Mouse (Mus musculus): Measurements from ENCODE around the gene Fam189a1. TPM values are rescaled to one million over a fixed set of nuclear protein-coding genes. Genes with fewer than 3 reads are reported as not detected.
A peak's percentile ranks its signal among the peaks of the same experiment; 100 is the strongest.

Fam189a1 gene
- polyA plus RNA-seq (2016; fragmentation: Nextera tagmentation; extraction: Ambion mirVana): 4.4 and 7.7 TPM in 2 replicates

- peak within 1 kb of the TSS; percentile 85 for H3K27ac ChIP-seq
- H3K9ac ChIP-seq: peak within 1 kb of the TSS; percentile 83
- H3K4me1 ChIP-seq: peaks cover 20% of the 10 kb centered on the region
- H3K27me3 ChIP-seq: peaks cover 25% of the 10 kb centered on the region
- ATAC-seq (ENCODE audit: low FRiP score): peak; percentile 76; the same call in 1 of the 2 replicates
- no peaks in the 10 kb centered on the region for H3K9me3 ChIP-seq (replicated peaks)
- no peaks in the 10 kb centered on the region for H3K36me3 ChIP-seq
- peak within 1 kb of the TSS; percentile 72 for H3K4me3 ChIP-seq
- under 1% methylated on average over 29 of the region's 50 CpGs for WGBS
- peak within 1 kb of the TSS; percentile 96 for H3K4me2 ChIP-seq (replicated peaks)
These were observed at the start of gene Fam189a1 for GRCm38 (mm10) chr7:65156514-65156911. Gene Fam189a1 (minus strand): TSS chr7:65156570.

DNA sequence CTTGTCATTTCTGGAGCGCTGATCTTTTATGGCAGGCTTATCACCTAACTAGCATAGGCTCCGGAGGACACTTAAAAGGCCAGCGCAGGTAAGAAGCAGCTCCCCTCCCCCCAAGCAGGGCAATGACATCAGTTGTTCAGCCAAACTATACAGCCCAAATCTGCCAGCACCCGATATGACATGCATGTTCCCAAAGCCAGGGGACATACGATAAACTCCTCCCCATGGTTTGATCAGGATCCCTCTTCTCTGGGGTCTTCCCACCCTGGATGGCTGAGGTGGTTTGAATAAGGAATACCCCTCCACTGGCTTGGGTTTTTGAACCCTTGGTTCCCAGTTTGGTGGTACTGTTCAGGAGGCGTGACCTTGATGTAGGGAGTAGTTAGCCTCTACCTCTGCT is 49.7 kb upstream of the Fam189a1 start:
- WGBS: 91% methylated on average over 6 of the region's 6 CpGs
- Histone ChIP-seq H3K4me2 (replicated peaks) (no peak overlapping the region), H3K9me3 (replicated peaks) (peaks cover 5% of the 10 kb centered on the region; the same call in 1 of the 2 replicates), H3K4me1 (no peaks in the 10 kb centered on the region), H3K27ac (no peak overlapping the region), H3K9ac (no peak overlapping the region), H3K4me3 (no peak overlapping the region), H3K27me3 (no peaks in the 10 kb centered on the region), H3K36me3 (no peaks in the 10 kb centered on the region)
- ATAC-seq (ENCODE audit: low FRiP score): no peak

- no peaks in the 10 kb centered on the region for H3K27me3 ChIP-seq
- H3K4me2 ChIP-seq (replicated peaks): no peak overlapping the region
- H3K4me1 ChIP-seq: no peaks in the 10 kb centered on the region
- 70% methylated on average over 10 of the region's 10 CpGs for WGBS
- H3K9me3 ChIP-seq (replicated peaks): peaks cover 10% of the 10 kb centered on the region
- no peaks in the 10 kb centered on the region for H3K36me3 ChIP-seq
- no peak; the same call in 1 of the 2 replicates for ATAC-seq (ENCODE audit: low FRiP score)
- H3K27ac ChIP-seq: no peak overlapping the region
- H3K9ac ChIP-seq: no peak overlapping the region
- H3K4me3 ChIP-seq: no peak overlapping the region
These were observed 46.3 kb upstream of the Fam189a1 start for GRCm38 (mm10) chr7:65202719-65203118.

DNA sequence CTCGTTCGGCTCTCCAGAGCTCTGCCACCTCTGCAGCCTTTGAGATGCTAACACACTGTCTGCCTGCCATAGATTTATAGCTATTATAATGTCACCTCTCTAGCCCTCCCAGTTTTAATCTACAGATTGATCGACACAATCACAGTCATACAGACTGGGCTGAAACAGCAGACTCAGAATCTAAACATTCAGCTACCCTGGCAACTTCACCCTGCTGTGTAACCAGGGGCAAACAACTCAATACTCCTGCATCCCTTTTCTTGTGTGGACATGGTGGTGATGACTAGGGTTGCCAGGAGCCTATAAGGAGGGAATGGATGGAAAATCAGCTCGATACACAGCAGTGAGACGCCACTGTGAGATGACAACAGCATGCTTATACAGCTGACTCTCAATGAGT is 24.3 kb upstream of the Fam189a1 start:
- Histone ChIP-seq H3K9ac (no peak overlapping the region), H3K27me3 (no peaks in the 10 kb centered on the region), H3K4me3 (no peak overlapping the region), H3K27ac (peak overlapping the region; percentile 44), H3K4me2 (replicated peaks) (no peak overlapping the region), H3K4me1 (0 out of 2 replicates have a peak, but pooled peaks cover 3% of the 10 kb centered on the region), H3K36me3 (no peaks in the 10 kb centered on the region), H3K9me3 (replicated peaks) (no peaks in the 10 kb centered on the region)
- 41% methylated on average over 5 of the region's 5 CpGs for WGBS
- peak; percentile 77 for ATAC-seq (ENCODE audit: low FRiP score)

DNA sequence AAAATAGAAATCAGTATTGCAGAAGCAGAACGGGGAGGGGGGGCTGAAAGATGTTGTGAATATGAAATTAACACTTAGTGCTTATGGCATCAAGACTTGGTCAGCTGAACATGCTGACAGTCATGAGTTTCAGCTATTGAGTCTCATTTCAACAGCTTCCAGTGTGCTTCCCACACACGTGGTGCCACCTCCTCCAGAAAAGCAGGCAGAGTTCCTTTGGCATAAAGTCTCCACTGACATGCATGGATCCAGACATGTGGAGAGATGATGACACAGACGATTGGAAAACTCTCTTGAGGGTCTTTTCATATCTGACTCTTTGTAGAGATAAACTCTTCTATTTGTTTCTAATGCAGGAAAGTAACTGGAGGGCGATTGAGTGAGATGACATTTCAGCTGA is 14.4 kb upstream of the Fam189a1 start:
- H3K4me2 ChIP-seq (replicated peaks): no peak overlapping the region
- no peak overlapping the region for H3K27ac ChIP-seq
- H3K4me1 ChIP-seq: no peaks in the 10 kb centered on the region
- no peaks in the 10 kb centered on the region for H3K9me3 ChIP-seq (replicated peaks)
- no peak for ATAC-seq (ENCODE audit: low FRiP score)
- no peaks in the 10 kb centered on the region for H3K27me3 ChIP-seq
- 87% methylated on average over 4 of the region's 4 CpGs for WGBS
- no peak overlapping the region for H3K9ac ChIP-seq
- no peaks in the 10 kb centered on the region for H3K36me3 ChIP-seq
- no peak overlapping the region for H3K4me3 ChIP-seq

DNA sequence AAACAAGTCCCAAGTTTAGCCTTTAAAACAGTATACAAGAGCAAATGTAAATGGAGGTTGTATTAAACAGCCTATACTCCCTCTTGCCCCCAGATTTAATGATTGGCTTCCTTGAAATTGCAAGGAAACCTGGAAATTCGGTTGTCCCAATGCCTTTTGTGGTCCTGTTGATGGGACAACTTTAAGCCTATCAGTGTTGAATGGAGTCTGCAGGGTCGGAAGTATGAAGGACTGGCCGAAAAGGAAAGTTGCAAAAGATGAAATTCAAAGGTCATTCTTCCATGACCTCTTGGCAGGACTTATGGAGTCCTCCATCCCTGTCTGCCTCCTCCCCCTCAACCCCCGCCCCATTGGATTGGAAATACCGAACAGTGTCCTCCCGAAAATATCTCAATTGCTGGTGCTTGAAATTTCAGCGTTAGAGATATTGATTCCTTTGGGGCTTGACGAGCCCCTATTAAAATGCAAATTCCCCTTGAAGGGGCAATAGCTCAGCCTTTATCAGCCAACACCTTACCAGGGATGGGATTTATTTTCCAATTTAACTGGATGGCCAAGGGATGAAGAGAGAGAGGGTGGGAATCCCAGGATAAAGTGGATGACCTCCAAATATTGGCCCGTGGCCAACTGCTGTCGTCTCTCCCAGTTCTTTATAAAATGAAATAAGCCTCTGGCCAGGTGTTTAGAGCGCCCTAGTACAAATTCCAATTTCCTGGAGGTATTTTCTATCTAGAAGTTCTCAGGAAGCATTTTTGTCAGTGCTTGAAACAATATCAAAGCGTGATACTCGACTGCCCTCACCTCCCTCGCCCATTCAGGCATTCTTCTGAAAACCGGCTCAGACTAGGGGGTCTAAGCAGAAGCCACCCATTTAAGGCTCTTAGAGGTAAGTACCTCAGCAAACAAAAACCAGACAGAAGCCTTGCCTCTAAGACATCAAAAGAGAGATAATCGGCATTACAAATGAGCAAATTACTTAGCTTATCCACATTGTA is 958 bp upstream of the Fam189a1 start:
- H3K27me3 ChIP-seq: peaks cover 25% of the 10 kb centered on the region
- peaks cover 20% of the 10 kb centered on the region for H3K4me1 ChIP-seq
- peak overlapping the region; percentile 72 for H3K4me3 ChIP-seq
- peak overlapping the region; percentile 96 for H3K4me2 ChIP-seq (replicated peaks)
- no peak overlapping the region for H3K27ac ChIP-seq
- no peak for ATAC-seq (ENCODE audit: low FRiP score)
- peak overlapping the region; percentile 83 for H3K9ac ChIP-seq
- WGBS: 15% methylated on average over 16 of the region's 16 CpGs
- no peaks in the 10 kb centered on the region for H3K36me3 ChIP-seq
- no peaks in the 10 kb centered on the region for H3K9me3 ChIP-seq (replicated peaks)

DNA sequence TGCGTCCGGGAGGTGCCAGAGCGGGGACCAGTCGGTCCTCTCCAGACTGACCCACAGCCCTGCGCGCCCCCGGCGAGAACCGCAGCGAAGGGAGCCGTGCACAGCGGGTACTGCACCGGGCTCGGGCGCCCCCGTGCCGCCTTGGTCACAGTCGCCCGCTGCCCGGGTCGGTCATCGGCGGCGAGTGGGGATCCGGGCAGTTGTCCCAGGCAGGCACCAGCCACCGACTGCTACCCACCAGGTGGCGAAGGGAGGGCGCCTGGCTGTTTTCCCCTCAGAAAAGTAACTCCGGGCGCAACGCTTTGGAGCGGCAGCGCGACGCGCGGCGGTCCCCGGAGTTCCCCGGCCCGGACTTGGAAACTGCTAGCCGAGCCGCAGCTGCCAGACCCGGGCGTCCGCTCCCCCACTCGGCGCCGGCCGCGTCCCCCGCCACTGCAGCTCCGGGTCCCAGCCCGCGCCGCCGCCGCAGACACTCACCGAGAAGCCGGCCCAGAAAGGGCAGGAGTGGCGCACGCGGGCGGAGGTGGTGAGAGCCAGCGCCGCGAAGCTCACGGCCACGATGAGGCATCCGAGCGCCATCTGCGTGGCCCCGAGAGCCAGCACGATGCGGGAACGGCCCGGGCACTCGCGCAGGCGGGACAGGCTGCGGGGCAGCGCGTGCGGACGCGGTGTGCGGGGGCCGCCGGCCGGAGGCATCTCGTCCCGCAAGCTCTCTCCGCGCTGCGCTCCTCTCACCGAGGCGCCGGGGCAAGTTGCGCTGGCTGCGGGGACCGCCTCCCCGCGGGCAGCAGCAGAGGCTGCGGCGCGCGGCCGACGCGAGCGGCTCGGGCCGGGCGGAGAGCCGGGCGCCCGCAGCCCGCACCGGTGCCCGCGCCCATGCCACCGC is 499 bp downstream of the Fam189a1 start:
- peak overlapping the region; percentile 96 for H3K4me2 ChIP-seq (replicated peaks)
- H3K4me3 ChIP-seq: peak overlapping the region; percentile 72
- under 1% methylated on average over 118 of the region's 122 CpGs for WGBS
- peak overlapping the region; percentile 83 for H3K9ac ChIP-seq
- no peaks in the 10 kb centered on the region for H3K9me3 ChIP-seq (replicated peaks)
- ATAC-seq (ENCODE audit: low FRiP score): peak; percentile 92
- H3K27ac ChIP-seq: peak overlapping the region; percentile 85
- H3K27me3 ChIP-seq: peaks cover 25% of the 10 kb centered on the region
- H3K4me1 ChIP-seq: peaks cover 20% of the 10 kb centered on the region
- no peaks in the 10 kb centered on the region for H3K36me3 ChIP-seq

DNA sequence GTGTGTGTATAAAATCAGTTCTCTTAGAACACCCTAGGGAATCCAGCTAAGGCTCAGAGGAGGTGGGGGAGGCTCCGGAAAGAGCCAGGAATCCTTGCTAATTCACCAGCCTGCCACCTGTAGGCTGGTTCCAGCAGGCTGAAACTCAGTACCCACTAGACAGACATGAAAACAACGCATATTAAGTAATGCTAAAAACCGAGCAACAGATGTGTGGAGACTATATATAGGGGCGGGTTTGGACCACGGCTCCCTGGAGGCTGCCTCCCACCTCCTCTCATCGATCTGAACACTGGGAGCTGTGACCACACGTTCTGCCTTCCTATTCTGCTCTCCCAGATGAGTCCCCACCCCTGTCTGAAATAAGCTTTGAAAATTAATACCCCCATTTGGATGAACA is 1.8 kb downstream of the Fam189a1 start:
- Histone ChIP-seq H3K4me1 (peaks cover 20% of the 10 kb centered on the region), H3K4me2 (replicated peaks) (peak overlapping the region; percentile 35; the same call in 1 of the 2 replicates), H3K27ac (no peak overlapping the region), H3K27me3 (peaks cover 25% of the 10 kb centered on the region), H3K9me3 (replicated peaks) (no peaks in the 10 kb centered on the region), H3K36me3 (no peaks in the 10 kb centered on the region), H3K4me3 (no peak overlapping the region), H3K9ac (no peak overlapping the region)
- ATAC-seq (ENCODE audit: low FRiP score): no peak
- WGBS: 8% methylated on average over 7 of the region's 7 CpGs

DNA sequence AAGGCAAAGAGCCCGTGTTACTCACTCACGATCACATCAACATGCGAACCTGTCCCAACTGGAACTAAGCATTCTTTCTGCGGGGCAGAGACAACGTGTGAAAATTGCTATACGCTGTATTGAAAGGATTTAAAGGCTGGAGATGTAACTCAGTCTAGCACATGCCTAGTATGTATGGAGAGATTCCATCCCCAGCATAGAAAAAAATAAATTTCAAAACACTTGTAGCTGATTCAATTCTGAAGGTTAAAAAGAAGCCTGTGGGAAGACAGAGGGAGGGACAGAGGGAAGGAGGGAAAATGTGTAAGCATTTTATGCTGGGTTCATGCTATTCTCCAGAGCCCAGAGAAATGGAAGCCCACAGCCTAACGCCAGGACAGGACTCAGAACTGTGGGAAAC is 2.5 kb downstream of the Fam189a1 start:
- no peak overlapping the region for H3K9ac ChIP-seq
- H3K4me3 ChIP-seq: no peak overlapping the region
- no peak overlapping the region for H3K4me2 ChIP-seq (replicated peaks)
- H3K27me3 ChIP-seq: peaks cover 25% of the 10 kb centered on the region
- ATAC-seq (ENCODE audit: low FRiP score): no peak
- H3K9me3 ChIP-seq (replicated peaks): no peaks in the 10 kb centered on the region
- H3K4me1 ChIP-seq: peaks cover 20% of the 10 kb centered on the region
- H3K27ac ChIP-seq: no peak overlapping the region
- H3K36me3 ChIP-seq: no peaks in the 10 kb centered on the region
- 81% methylated on average over 7 of the region's 7 CpGs for WGBS

DNA sequence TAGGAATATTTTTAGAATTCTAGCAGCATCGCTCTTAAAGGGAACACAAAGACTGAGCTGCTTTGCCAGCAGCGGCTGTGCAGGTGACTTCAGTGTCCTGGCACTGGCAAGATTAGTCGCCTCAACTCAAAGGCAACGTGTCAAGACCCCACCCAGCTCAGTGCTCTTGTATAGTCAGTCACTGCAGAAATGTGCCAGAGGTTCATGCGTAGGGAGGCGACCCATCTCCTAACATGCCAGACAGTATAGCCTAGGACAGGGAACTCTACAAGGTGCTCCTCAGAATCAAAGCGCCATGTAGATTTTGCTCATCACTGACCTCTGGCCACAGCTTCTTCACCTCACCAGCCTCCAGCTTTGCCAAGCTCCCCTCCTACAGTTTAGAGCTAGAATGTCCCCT is 4.8 kb downstream of the Fam189a1 start:
- Histone ChIP-seq H3K4me3 (no peak overlapping the region), H3K9me3 (replicated peaks) (no peaks in the 10 kb centered on the region), H3K27me3 (peaks cover 4% of the 10 kb centered on the region; the same call in 1 of the 2 replicates), H3K4me1 (peaks cover 7% of the 10 kb centered on the region; the same call in 1 of the 2 replicates), H3K4me2 (replicated peaks) (no peak overlapping the region), H3K27ac (no peak overlapping the region), H3K9ac (no peak overlapping the region), H3K36me3 (no peaks in the 10 kb centered on the region)
- 91% methylated on average over 7 of the region's 7 CpGs for WGBS
- ATAC-seq (ENCODE audit: low FRiP score): no peak

- 90% methylated on average over 9 of the region's 9 CpGs for WGBS
- no peak for ATAC-seq (ENCODE audit: low FRiP score)
- Histone ChIP-seq H3K4me2 (replicated peaks) (no peak overlapping the region), H3K4me1 (no peaks in the 10 kb centered on the region), H3K9ac (no peak overlapping the region), H3K27ac (no peak overlapping the region), H3K9me3 (replicated peaks) (no peaks in the 10 kb centered on the region), H3K27me3 (no peaks in the 10 kb centered on the region), H3K36me3 (no peaks in the 10 kb centered on the region), H3K4me3 (no peak overlapping the region)
These were observed 7.3 kb downstream of the Fam189a1 start for GRCm38 (mm10) chr7:65149040-65149439.

GRCm38 (mm10) chr7:65144881-65145280 is 11.5 kb downstream of the Fam189a1 start:
- Histone ChIP-seq H3K36me3 (no peaks in the 10 kb centered on the region), H3K9me3 (replicated peaks) (no peaks in the 10 kb centered on the region), H3K4me2 (replicated peaks) (no peak overlapping the region), H3K27ac (no peak overlapping the region), H3K4me1 (no peaks in the 10 kb centered on the region), H3K9ac (no peak overlapping the region), H3K4me3 (no peak overlapping the region), H3K27me3 (no peaks in the 10 kb centered on the region)
- 75% methylated on average over 6 of the region's 6 CpGs for WGBS
- ATAC-seq (ENCODE audit: low FRiP score): no peak
